Mouse (Mus musculus) lung, embryonic 14.5 days (tissue): ENCODE data around the gene Dync1i2. TPM values are rescaled to one million over a fixed set of nuclear protein-coding genes. Genes with fewer than 3 reads are reported as not detected.

Source experiments
- ATAC-seq: fragments of 200-750 bp; cut with Nextera tagmentation; 2 replicates; pipeline ENCODE4 v1.8.0; 2017; ENCODE audit warnings: mild to moderate bottlenecking, moderate TSS enrichment, moderate library complexity; ENCODE audit not compliant: insufficient read depth
- DNase-seq: peaks from one replicate; pipeline ENCODE4 v3.0.0-alpha.2; 2015
- H3K27ac ChIP-seq: fragments of 300-500 bp; sonication (generic); 2 replicates; pipeline ENCODE4 v1.5.1; 2014; ENCODE audit warnings: low read depth, mild to moderate bottlenecking, moderate library complexity
- H3K27me3 ChIP-seq: fragments of 300-500 bp; sonication (generic); 2 replicates; pipeline ENCODE4 v1.6.1; 2014; ENCODE audit warnings: low read length, control low read depth; ENCODE audit not compliant: insufficient read depth
- H3K36me3 ChIP-seq: fragments of 300-500 bp; sonication (generic); 2 replicates; pipeline ENCODE4 v1.6.1; 2014; ENCODE audit warnings: control low read depth; ENCODE audit not compliant: insufficient read depth
- H3K4me1 ChIP-seq: fragments of 300-500 bp; sonication (generic); 2 replicates; pipeline ENCODE4 v1.6.1; 2014; ENCODE audit warnings: antibody characterized with exemption, control low read depth; ENCODE audit not compliant: insufficient read depth
- H3K4me2 ChIP-seq: fragments of 300-500 bp; sonication (generic); 2 replicates; pipeline ENCODE4 v1.6.1; 2014; ENCODE audit warnings: mild to moderate bottlenecking
- H3K4me3 ChIP-seq: fragments of 300-500 bp; sonication (generic); 2 replicates; pipeline ENCODE4 v1.5.1; 2014; ENCODE audit warnings: low read depth, low read length
- H3K9ac ChIP-seq: fragments of 300-500 bp; sonication (generic); 2 replicates; pipeline ENCODE4 v1.6.1; 2014
- H3K9me3 ChIP-seq: fragments of 300-500 bp; sonication (generic); 2 replicates; pipeline ENCODE4 v1.6.1; 2016; ENCODE audit warnings: low read depth, low read length, control low read depth
- CTCF ChIP-seq: IDR thresholded peaks from 2 replicates; pipeline ENCODE4 v1.5.1; 2016; ENCODE audit warnings: antibody characterized with exemption, low read depth
- WGBS: fragments of 180-500 bp; shearing (Covaris S2); extraction: QIAGEN DNeasy Blood & Tissue Kit; methylation state at CpG from one replicate; pipeline ENCODE4 v1.1.7; 2014; 5-methylcytosine and 5-hydroxymethylcytosine counted together
- polyA plus RNA-seq: library from polyadenylated mRNA; unstranded; fragments of >200 nt; fragmentation: Nextera tagmentation; extraction: Ambion mirVana; gene quantifications from 2 replicates; pipeline ENCODE4 v1.2.1, GENCODE M21; 2014

Gene Dync1i2
- polyA plus RNA-seq, 1 experiment from 2014 or later, result 110 TPM

DNA sequence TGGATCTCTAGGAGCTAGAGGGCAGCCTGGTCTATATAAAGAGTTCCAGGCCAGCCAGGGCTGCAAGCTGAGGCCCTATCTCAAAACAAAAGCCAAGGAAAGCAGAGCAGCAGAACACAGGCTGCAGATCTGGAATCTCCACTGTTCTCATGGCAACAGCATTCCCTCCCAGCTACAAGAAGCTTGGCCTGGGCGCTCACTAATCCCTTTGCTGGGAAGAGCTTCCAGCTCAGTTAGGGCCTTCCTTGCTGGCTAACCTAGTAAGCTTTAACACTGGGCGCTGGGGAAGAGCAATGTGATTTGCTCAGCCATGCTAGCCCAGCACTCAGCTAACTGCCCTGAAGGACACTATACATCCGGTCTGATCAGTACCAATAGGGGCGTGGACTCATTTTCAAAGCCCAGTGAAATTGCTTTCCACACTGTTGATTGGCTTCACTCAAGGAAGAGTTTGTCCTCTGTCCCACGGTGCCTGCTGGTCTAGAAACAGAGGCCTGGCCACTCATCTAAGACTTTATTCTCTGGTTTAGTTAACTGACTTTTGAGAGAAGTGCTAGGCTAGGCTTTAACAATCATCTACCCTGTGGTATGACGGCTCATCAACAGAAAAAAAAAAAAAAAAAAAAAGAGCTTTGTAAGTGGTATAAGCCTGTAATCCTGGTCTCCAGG lies 78.7 kb downstream of the Dync1i2 start:
- H3K4me1 ChIP-seq, result no peaks in the 10 kb centered on the region
- H3K27ac ChIP-seq, result no peak overlapping the region
- TF ChIP-seq CTCF, result no peak
- no peak for ATAC-seq
- H3K4me3 ChIP-seq, result no peak overlapping the region
- H3K9ac ChIP-seq, result no peak overlapping the region
- H3K36me3 ChIP-seq, result peaks cover 6% of the 10 kb centered on the region; the same call in 1 of the 2 replicates
- no peak for DNase-seq
- no peak overlapping the region for H3K4me2 ChIP-seq
- H3K27me3 ChIP-seq, result no peaks in the 10 kb centered on the region
- no peaks in the 10 kb centered on the region for H3K9me3 ChIP-seq
- 61% methylated on average over 6 of the region's 6 CpGs for WGBS

DNA sequence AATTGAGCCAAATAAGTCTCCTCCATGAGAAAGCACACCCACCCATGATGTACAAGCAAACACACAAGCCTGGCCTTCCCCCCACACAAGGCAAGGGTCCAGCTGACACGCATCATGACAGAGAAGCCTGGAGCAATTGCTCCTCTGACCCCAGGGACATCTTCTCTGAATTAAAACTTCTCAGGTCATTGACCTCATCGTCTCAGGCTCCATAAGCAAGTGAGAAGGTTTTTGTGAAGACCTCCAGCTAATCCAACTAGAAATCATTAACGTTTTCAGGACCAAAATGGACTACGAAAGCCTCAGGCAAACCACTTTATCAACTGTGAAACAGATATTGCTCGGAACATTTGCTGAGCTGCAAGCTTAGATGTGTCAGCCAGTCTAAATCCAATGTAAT lies 80.1 kb downstream of the Dync1i2 start:
- H3K4me1 ChIP-seq, result no peaks in the 10 kb centered on the region
- H3K4me2 ChIP-seq, result no peak overlapping the region
- ATAC-seq (no peak), DNase-seq (no peak)
- H3K36me3 ChIP-seq, result peaks cover 6% of the 10 kb centered on the region; the same call in 1 of the 2 replicates
- no peak overlapping the region for H3K4me3 ChIP-seq
- WGBS, result 48% methylated on average over 5 of the region's 5 CpGs
- H3K9me3 ChIP-seq, result no peaks in the 10 kb centered on the region
- no peak overlapping the region for H3K9ac ChIP-seq
- H3K27me3 ChIP-seq, result no peaks in the 10 kb centered on the region
- TF ChIP-seq CTCF, result no peak
- H3K27ac ChIP-seq, result no peak overlapping the region

DNA sequence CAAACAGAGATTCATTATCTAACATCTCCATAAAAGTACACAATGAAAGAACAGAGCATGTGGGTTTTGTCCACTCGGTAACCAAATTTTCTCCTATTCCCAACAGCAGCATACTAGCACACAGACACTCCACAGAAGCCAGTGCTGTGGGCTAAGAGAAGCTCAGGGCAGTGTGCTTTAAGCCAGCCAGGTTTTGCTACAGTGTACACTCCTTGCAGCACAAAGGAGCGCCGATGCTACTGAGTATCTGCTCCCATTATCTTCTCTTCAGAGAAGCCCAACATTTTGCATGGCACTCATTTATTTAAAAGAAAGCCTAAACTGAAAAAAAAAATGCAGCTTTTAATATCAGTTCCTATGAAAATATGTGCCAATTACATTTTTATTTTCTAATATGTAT lies 82.5 kb downstream of the Dync1i2 start:
- peaks cover 10% of the 10 kb centered on the region; the same call in 1 of the 2 replicates for H3K36me3 ChIP-seq

DNA sequence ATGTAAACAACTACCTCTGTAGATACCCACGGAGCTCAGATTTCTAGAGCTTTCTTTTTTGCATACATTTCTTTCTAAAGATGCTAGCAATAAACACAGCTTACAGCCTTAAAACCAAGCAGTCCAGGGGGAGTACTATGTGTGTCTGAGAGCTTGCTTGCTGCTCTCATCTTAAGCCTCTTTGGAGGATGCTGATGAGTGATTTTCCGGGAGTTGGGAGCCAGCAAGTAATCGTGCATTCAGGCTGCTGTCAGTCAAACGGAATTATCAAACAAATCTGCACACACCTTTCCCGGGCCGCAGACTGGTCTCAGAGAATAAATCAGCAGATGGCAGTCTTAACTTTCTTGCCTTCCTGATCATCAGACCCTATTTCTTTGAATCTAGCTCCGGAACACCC lies 83.0 kb downstream of the Dync1i2 start:
- Histone ChIP-seq H3K27ac (no peak overlapping the region), H3K9me3 (no peaks in the 10 kb centered on the region), H3K27me3 (no peaks in the 10 kb centered on the region), H3K4me3 (no peak overlapping the region), H3K4me2 (no peak overlapping the region), H3K9ac (no peak overlapping the region), H3K36me3 (peaks cover 10% of the 10 kb centered on the region; the same call in 1 of the 2 replicates), H3K4me1 (no peaks in the 10 kb centered on the region)
- DNase-seq (peak; percentile 12), ATAC-seq (no peak)
- no peak for TF ChIP-seq CTCF
- WGBS, result 12% methylated on average over 7 of the region's 7 CpGs

More for the DNA sequence above, 82.5 kb downstream of the Dync1i2 start:
- Histone ChIP-seq H3K27me3 (no peaks in the 10 kb centered on the region), H3K27ac (no peak overlapping the region), H3K4me2 (no peak overlapping the region), H3K9me3 (no peaks in the 10 kb centered on the region), H3K9ac (no peak overlapping the region), H3K4me1 (no peaks in the 10 kb centered on the region), H3K4me3 (no peak overlapping the region)
- WGBS, result 54% methylated on average over 3 of the region's 3 CpGs
- ATAC-seq, result no peak
- TF ChIP-seq CTCF, result no peak
- no peak for DNase-seq

DNA sequence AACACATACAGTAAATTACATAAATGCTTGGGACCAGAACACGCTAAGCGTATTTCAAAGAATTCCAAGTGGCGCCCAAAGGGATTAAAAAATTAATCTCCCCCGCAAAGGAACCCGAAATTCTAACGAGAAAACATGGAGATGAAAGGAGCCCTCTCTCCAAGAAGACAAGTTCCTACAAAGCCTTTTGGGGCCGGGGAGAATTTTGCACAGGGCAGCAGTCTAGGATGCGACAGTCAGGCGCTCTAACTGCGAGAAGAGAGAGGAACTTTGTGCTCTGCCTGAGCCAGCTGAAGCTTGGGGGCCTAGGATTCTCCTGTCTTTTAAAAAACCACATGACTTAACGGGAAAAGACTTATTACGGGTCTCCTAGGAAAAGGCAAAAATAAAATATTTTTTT lies 84.3 kb downstream of the Dync1i2 start:
- DNase-seq (no peak), ATAC-seq (no peak)
- Histone ChIP-seq H3K27me3 (no peaks in the 10 kb centered on the region), H3K4me1 (no peaks in the 10 kb centered on the region), H3K9ac (no peak overlapping the region), H3K27ac (no peak overlapping the region), H3K9me3 (no peaks in the 10 kb centered on the region), H3K36me3 (peaks cover 10% of the 10 kb centered on the region; the same call in 1 of the 2 replicates), H3K4me3 (no peak overlapping the region), H3K4me2 (no peak overlapping the region)
- WGBS, result 85% methylated on average over 12 of the region's 12 CpGs
- TF ChIP-seq CTCF, result no peak

DNA sequence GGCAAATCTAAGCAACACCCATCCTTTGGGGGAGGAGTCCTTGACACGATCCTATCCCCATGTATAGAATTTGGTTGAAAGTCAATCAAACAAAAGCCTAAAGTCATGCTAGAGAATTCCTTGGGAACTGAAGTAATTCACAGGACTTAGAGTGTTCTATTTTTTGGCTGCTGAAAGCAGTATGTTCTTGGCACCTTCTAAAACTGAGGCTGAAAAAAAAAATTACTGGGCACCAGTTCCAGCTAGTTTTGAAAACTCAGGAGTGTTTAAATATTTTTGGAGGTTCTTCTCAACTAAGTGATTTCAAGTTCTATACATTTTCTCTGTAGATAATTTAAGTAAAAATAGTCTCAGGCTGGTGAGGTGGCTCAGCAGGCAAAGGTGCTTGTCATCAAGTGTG lies 86.0 kb downstream of the Dync1i2 start:
- DNase-seq (no peak), ATAC-seq (no peak)
- 68% methylated on average over 1 of the region's 1 CpGs for WGBS
- TF ChIP-seq CTCF, result no peak
- H3K9me3 ChIP-seq, result no peaks in the 10 kb centered on the region
- no peak overlapping the region for H3K4me2 ChIP-seq
- H3K9ac ChIP-seq, result no peak overlapping the region
- no peaks in the 10 kb centered on the region for H3K4me1 ChIP-seq
- no peak overlapping the region for H3K4me3 ChIP-seq
- H3K27me3 ChIP-seq, result no peaks in the 10 kb centered on the region
- H3K36me3 ChIP-seq, result peaks cover 10% of the 10 kb centered on the region; the same call in 1 of the 2 replicates
- no peak overlapping the region for H3K27ac ChIP-seq

DNA sequence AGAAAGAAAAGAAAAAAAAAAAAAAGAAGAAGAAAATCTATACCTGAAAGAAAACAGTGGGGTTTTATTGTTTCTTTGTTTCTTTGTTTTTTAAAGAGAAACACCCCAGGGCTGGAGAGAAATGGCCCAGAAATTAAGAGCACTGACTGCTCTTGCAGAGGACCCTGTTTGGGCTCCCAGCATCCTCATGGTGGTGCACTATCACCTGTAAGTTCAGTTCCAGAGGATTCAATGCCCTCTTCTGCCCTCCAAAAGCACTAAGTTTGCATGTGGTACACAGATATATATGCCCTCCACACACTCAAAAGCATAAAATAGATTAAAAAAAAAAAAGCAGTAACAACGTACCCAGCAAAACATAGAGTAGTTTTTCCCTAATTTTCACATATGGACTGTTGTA lies 87.2 kb downstream of the Dync1i2 start:
- H3K4me1 ChIP-seq, result peaks cover 3% of the 10 kb centered on the region; the same call in 1 of the 2 replicates
- peaks cover 4% of the 10 kb centered on the region; the same call in 1 of the 2 replicates for H3K36me3 ChIP-seq
- no peak overlapping the region for H3K4me2 ChIP-seq
- no peak for ATAC-seq
- no peak overlapping the region for H3K4me3 ChIP-seq
- no peak overlapping the region for H3K9ac ChIP-seq
- H3K9me3 ChIP-seq, result no peaks in the 10 kb centered on the region
- 100% methylated on average over 1 of the region's 1 CpGs for WGBS
- no peak for DNase-seq
- TF ChIP-seq CTCF, result no peak
- no peak overlapping the region for H3K27ac ChIP-seq
- no peaks in the 10 kb centered on the region for H3K27me3 ChIP-seq
